Mouse (Mus musculus) kidney, adult 18-20 months (tissue): ENCODE results near the gene Cyp3a41b.
"Not testable (repeated sequence)": the region's sequence is repeated elsewhere in the genome, so short reads cannot be mapped to it uniquely, and the experiment has no call there.

Experiments used
- DNase-seq: peaks from one replicate; pipeline ENCODE4 v3.0.0; 2021

Cyp3a41b gene

GRCm38 (mm10) chr5:145584630-145585029, at the start of gene Cyp3a41b:
Gene Cyp3a41b, minus strand, starts transcription at chr5:145584730.
- not testable (repeated sequence) for DNase-seq

GRCm38 (mm10) chr5:145632286-145632685, 47.8 kb upstream of the Cyp3a41b start:
- DNase-seq = not testable (repeated sequence)

GRCm38 (mm10) chr5:145604891-145605290, 20.4 kb upstream of the Cyp3a41b start:
- not testable (repeated sequence) for DNase-seq

- DNase-seq = not testable (repeated sequence)
Observed at GRCm38 (mm10) chr5:145597851-145598250, 13.3 kb upstream of the Cyp3a41b start.

- not testable (repeated sequence) for DNase-seq
Observed at GRCm38 (mm10) chr5:145577321-145577720, 7.2 kb downstream of the Cyp3a41b start.

GRCm38 (mm10) chr5:145575660-145576059, 8.9 kb downstream of the Cyp3a41b start:
- DNase-seq = not testable (repeated sequence)

- not testable (repeated sequence) for DNase-seq
Observed at GRCm38 (mm10) chr5:145571922-145572321, 12.6 kb downstream of the Cyp3a41b start.
